Mouse (Mus musculus): ENCODE results near the gene Pigg.

DNA sequence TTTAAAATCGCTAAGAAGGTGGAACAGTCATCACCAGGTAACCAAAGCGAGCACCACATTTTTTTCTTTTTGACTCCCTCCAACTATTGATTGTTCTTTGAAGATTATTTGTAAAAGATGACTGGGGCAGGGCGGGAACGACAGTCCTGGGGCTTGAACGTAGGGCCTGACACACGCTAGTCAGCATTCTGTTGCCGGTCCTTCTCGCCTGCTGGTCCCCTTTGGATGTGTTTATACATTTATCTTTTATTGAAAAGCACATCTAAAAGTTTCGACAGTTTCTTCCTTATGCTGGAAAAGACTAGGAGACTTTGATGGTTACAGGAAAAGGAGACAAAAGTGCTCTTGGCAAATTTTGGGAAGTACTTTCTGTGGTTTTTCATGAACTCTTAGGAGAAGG lies 42.0 kb upstream of the Pigg start:
- no peak for TF ChIP-seq POLR2A (IDR thresholded peaks at IDR 0.05; ENCODE audit: low read depth, low read length)
- TF ChIP-seq CTCF (IDR thresholded peaks at IDR 0.05; ENCODE audit: extremely low read depth, insufficient read length, insufficient replicate concordance, low read depth, low read length), result no peak

All from small intestine, adult 2 months (tissue).